Mouse (Mus musculus): Measurements from ENCODE around the gene Fat1. TPM values are rescaled to one million over a fixed set of nuclear protein-coding genes. Genes with fewer than 3 reads are reported as not detected.

Fat1 gene
- total and polyA plus RNA-seq, 3 experiments = under 0.01 TPM; not detected in 2

- H3K9me3 ChIP-seq (replicated peaks; ENCODE audit: insufficient read depth, low read length) = no peaks in the 10 kb centered on the region
- no peaks in the 10 kb centered on the region for H3K4me1 ChIP-seq (ENCODE audit: control insufficient read depth in 1 of 2, insufficient read depth in 2 of 2, low read length in 2 of 2)
- no peak for DNase-seq (ENCODE audit: low read depth, low spot score)
- no peaks in the 10 kb centered on the region for H3K36me3 ChIP-seq (ENCODE audit: control insufficient read depth in 1 of 2, insufficient read depth in 2 of 2, low read length in 2 of 2)
- H3K79me2 ChIP-seq (ENCODE audit: control insufficient read depth, insufficient read depth, low read length, poor library complexity) = no peaks in the 10 kb centered on the region
- H3K27me3 ChIP-seq (ENCODE audit: control insufficient read depth in 1 of 2, insufficient read depth in 2 of 2, low read length in 2 of 2) = no peaks in the 10 kb centered on the region
- TF ChIP-seq MEF2A (IDR thresholded peaks at IDR 0.05; ENCODE audit: extremely low read depth, insufficient replicate concordance, low read depth, low read length, poor library complexity, severe bottlenecking) (no peak), POLR2AphosphoS5 (IDR thresholded peaks at IDR 0.05; ENCODE audit: borderline replicate concordance, low read depth, low read length) (no peak), RCOR1 (IDR thresholded peaks at IDR 0.05; ENCODE audit: low read depth, low read length) (no peak), MAX (IDR thresholded peaks at IDR 0.05; ENCODE audit: low read length) (no peak), SIN3A (IDR thresholded peaks at IDR 0.05; ENCODE audit: low read length) (no peak), MYC (IDR thresholded peaks at IDR 0.05; ENCODE audit: low read depth, low read length) (no peak), CHD1 (IDR thresholded peaks at IDR 0.05; ENCODE audit: low read depth, low read length) (no peak), SMC3 (IDR thresholded peaks at IDR 0.05; ENCODE audit: low read depth, low read length) (no peak), GATA1 (IDR thresholded peaks at IDR 0.05; ENCODE audit: low read depth, low read length) (no peak), NRF1 (IDR thresholded peaks at IDR 0.05; ENCODE audit: insufficient read depth, low read depth, low read length, poor library complexity, severe bottlenecking) (no peak), CTCF (IDR thresholded peaks at IDR 0.05 in 2 of 3, conservative IDR thresholded peaks at IDR 0.05 in 1 of 3; ENCODE audit: control insufficient read depth in 1 of 3, insufficient read depth in 1 of 3, low read depth in 2 of 3, low read length in 3 of 3, poor library complexity in 1 of 3, severe bottlenecking in 1 of 3) (no peak)
- H3K9ac ChIP-seq (ENCODE audit: control insufficient read depth, low read depth, low read length, poor library complexity, severe bottlenecking) = no peak overlapping the region
- no peak overlapping the region for H3K27ac ChIP-seq (ENCODE audit: control insufficient read depth, low read depth, low read length)
- H3K4me3 ChIP-seq (ENCODE audit: control insufficient read depth in 1 of 2, insufficient read depth in 1 of 2, low read depth in 2 of 2, low read length in 2 of 2) = no peak overlapping the region
Observed at GRCm38 (mm10) chr8:44935741-44936140, 494 bp downstream of the Fat1 start.

- Histone ChIP-seq H3K4me3 (ENCODE audit: control insufficient read depth in 1 of 2, insufficient read depth in 1 of 2, low read depth in 2 of 2, low read length in 2 of 2) (no peak overlapping the region), H3K9ac (ENCODE audit: control insufficient read depth, low read depth, low read length, poor library complexity, severe bottlenecking) (no peak overlapping the region), H3K79me2 (ENCODE audit: control insufficient read depth, insufficient read depth, low read length, poor library complexity) (no peaks in the 10 kb centered on the region), H3K27me3 (ENCODE audit: control insufficient read depth in 1 of 2, insufficient read depth in 2 of 2, low read length in 2 of 2) (no peaks in the 10 kb centered on the region), H3K27ac (ENCODE audit: control insufficient read depth, low read depth, low read length) (no peak overlapping the region), H3K9me3 (replicated peaks; ENCODE audit: insufficient read depth, low read length) (no peaks in the 10 kb centered on the region), H3K4me1 (ENCODE audit: control insufficient read depth in 1 of 2, insufficient read depth in 2 of 2, low read length in 2 of 2) (no peaks in the 10 kb centered on the region), H3K36me3 (ENCODE audit: control insufficient read depth in 1 of 2, insufficient read depth in 2 of 2, low read length in 2 of 2) (no peaks in the 10 kb centered on the region)
- no peak for TF ChIP-seq TCF12 (IDR thresholded peaks at IDR 0.05; ENCODE audit: low read depth, low read length)
- no peak for TF ChIP-seq GATA1 (IDR thresholded peaks at IDR 0.05; ENCODE audit: low read depth, low read length)
- TF ChIP-seq SIN3A (IDR thresholded peaks at IDR 0.05; ENCODE audit: low read length) = no peak
- no peak for TF ChIP-seq EP300 (IDR thresholded peaks at IDR 0.05; ENCODE audit: low read depth in 1 of 2, low read length in 2 of 2)
- TF ChIP-seq MAFK (IDR thresholded peaks at IDR 0.05; ENCODE audit: borderline replicate concordance, low read depth, low read length) = no peak
- TF ChIP-seq ZC3H11A (IDR thresholded peaks at IDR 0.05; ENCODE audit: low read depth, low read length) = no peak
- no peak for TF ChIP-seq GABPA (IDR thresholded peaks at IDR 0.05; ENCODE audit: low read depth, low read length)
- no peak for TF ChIP-seq ZNF384 (IDR thresholded peaks at IDR 0.05; ENCODE audit: low read depth, low read length)
- no peak for TF ChIP-seq ELF1 (IDR thresholded peaks at IDR 0.05; ENCODE audit: low read depth, low read length)
- no peak for TF ChIP-seq ETS1 (IDR thresholded peaks at IDR 0.05; ENCODE audit: low read depth, low read length)
- no peak for TF ChIP-seq MAX (IDR thresholded peaks at IDR 0.05; ENCODE audit: low read length)
- TF ChIP-seq NELFE (IDR thresholded peaks at IDR 0.05; ENCODE audit: low read depth, low read length) = no peak
- no peak for TF ChIP-seq CHD1 (IDR thresholded peaks at IDR 0.05; ENCODE audit: low read depth, low read length)
- no peak for DNase-seq (ENCODE audit: low read depth, low spot score)
Observed at GRCm38 (mm10) chr8:44936481-44936961, 1.3 kb downstream of the Fat1 start.
